Mouse (Mus musculus): ENCODE measurements at regions not wholly inside any gene's neighbourhood (a gene's known extent, or its start where the extent isn't known, plus 50 kb on each side); places are given as distances from the start of the nearest gene placed in this dataset.

- no peak overlapping the region for H3K4me2 ChIP-seq (replicated peaks; ENCODE audit: low read depth, low read length)
- no peak overlapping the region for H3K27ac ChIP-seq (ENCODE audit: low read length)
- no peak overlapping the region for H3K4me3 ChIP-seq (ENCODE audit: low read depth, low read length)
- H3K9ac ChIP-seq (replicated peaks; ENCODE audit: low read depth, low read length) = no peak overlapping the region
- H3K9me3 ChIP-seq (ENCODE audit: control insufficient read depth, low read depth, low read length) = no peaks in the 10 kb centered on the region
- no peaks in the 10 kb centered on the region for H3K27me3 ChIP-seq (ENCODE audit: control insufficient read depth, insufficient read depth, low read length)
- WGBS = 40% methylated on average over 2 of the region's 2 CpGs
- no peak for ATAC-seq (ENCODE audit: insufficient number of reproducible peaks, insufficient read depth, low FRiP score, low read depth)
- H3K36me3 ChIP-seq (ENCODE audit: control insufficient read depth, insufficient read depth, low read length) = no peaks in the 10 kb centered on the region
- no peaks in the 10 kb centered on the region for H3K4me1 ChIP-seq (ENCODE audit: control insufficient read depth, insufficient read depth, low read length)
Measured at GRCm38 (mm10) chrX:7434268-7434667, 58.6 kb upstream of the Usp27x start.

GRCm38 (mm10) chrX:7430456-7430855, 54.8 kb upstream of the Usp27x start:
- 83% methylated on average over 1 of the region's 1 CpGs for WGBS
- no peak for ATAC-seq (ENCODE audit: insufficient number of reproducible peaks, insufficient read depth, low FRiP score, low read depth)

GRCm38 (mm10) chrX:7429524-7429865, 53.9 kb upstream of the Usp27x start:
- Histone ChIP-seq H3K27ac (ENCODE audit: low read length) (no peak overlapping the region; the same call in 1 of the 2 replicates), H3K9ac (replicated peaks; ENCODE audit: low read depth, low read length) (no peak overlapping the region), H3K9me3 (ENCODE audit: control insufficient read depth, low read depth, low read length) (no peaks in the 10 kb centered on the region), H3K36me3 (ENCODE audit: control insufficient read depth, insufficient read depth, low read length) (no peaks in the 10 kb centered on the region), H3K27me3 (ENCODE audit: control insufficient read depth, insufficient read depth, low read length) (no peaks in the 10 kb centered on the region), H3K4me2 (replicated peaks; ENCODE audit: low read depth, low read length) (no peak overlapping the region), H3K4me1 (ENCODE audit: control insufficient read depth, insufficient read depth, low read length) (no peaks in the 10 kb centered on the region), H3K4me3 (ENCODE audit: low read depth, low read length) (no peak overlapping the region)
- WGBS = 31% methylated on average over 5 of the region's 5 CpGs
- no peak for ATAC-seq (ENCODE audit: insufficient number of reproducible peaks, insufficient read depth, low FRiP score, low read depth)

More at GRCm38 (mm10) chrX:7430456-7430855, 54.8 kb upstream of the Usp27x start:
- Histone ChIP-seq H3K9me3 (ENCODE audit: control insufficient read depth, low read depth, low read length) (no peaks in the 10 kb centered on the region), H3K4me3 (ENCODE audit: low read depth, low read length) (no peak overlapping the region), H3K27ac (ENCODE audit: low read length) (no peak overlapping the region), H3K36me3 (ENCODE audit: control insufficient read depth, insufficient read depth, low read length) (no peaks in the 10 kb centered on the region), H3K4me2 (replicated peaks; ENCODE audit: low read depth, low read length) (no peak overlapping the region), H3K9ac (replicated peaks; ENCODE audit: low read depth, low read length) (no peak overlapping the region), H3K4me1 (ENCODE audit: control insufficient read depth, insufficient read depth, low read length) (no peaks in the 10 kb centered on the region), H3K27me3 (ENCODE audit: control insufficient read depth, insufficient read depth, low read length) (no peaks in the 10 kb centered on the region)

GRCm38 (mm10) chrX:7428621-7429523, 53.2 kb upstream of the Usp27x start:
- no peak overlapping the region for H3K4me2 ChIP-seq (replicated peaks; ENCODE audit: low read depth, low read length)

More at GRCm38 (mm10) chrX:7428621-7429523, 53.2 kb upstream of the Usp27x start:
- no peak overlapping the region; the same call in 1 of the 2 replicates for H3K27ac ChIP-seq (ENCODE audit: low read length)
- H3K36me3 ChIP-seq (ENCODE audit: control insufficient read depth, insufficient read depth, low read length) = no peaks in the 10 kb centered on the region
- H3K4me3 ChIP-seq (ENCODE audit: low read depth, low read length) = no peak overlapping the region
- ATAC-seq (ENCODE audit: insufficient number of reproducible peaks, insufficient read depth, low FRiP score, low read depth) = peak; percentile 75
- no peak overlapping the region for H3K9ac ChIP-seq (replicated peaks; ENCODE audit: low read depth, low read length)
- no peaks in the 10 kb centered on the region for H3K9me3 ChIP-seq (ENCODE audit: control insufficient read depth, low read depth, low read length)
- H3K27me3 ChIP-seq (ENCODE audit: control insufficient read depth, insufficient read depth, low read length) = no peaks in the 10 kb centered on the region
- WGBS = 50% methylated on average over 20 of the region's 20 CpGs
- no peaks in the 10 kb centered on the region for H3K4me1 ChIP-seq (ENCODE audit: control insufficient read depth, insufficient read depth, low read length)
